Mouse (Mus musculus) left cerebral cortex, adult 9 months (tissue): ENCODE results near the gene Nrp2.

Source experiments
- DNase-seq, 2 experiments: peaks; one replicate each; pipeline ENCODE4 v3.0.0; 2022; ENCODE audit warnings: low spot score in 2 of 2

The Nrp2 gene

GRCm38 (mm10) chr1:62820170-62820569 is 117.1 kb downstream of the Nrp2 start:
- DNase-seq, result no peak

- no peak for DNase-seq
Observed at GRCm38 (mm10) chr1:62821509-62822398, 118.7 kb downstream of the Nrp2 start.

GRCm38 (mm10) chr1:62823549-62824195 is 120.6 kb downstream of the Nrp2 start:
- DNase-seq, result no peak

- no peak for DNase-seq
Observed at GRCm38 (mm10) chr1:62825822-62826765, 123.0 kb downstream of the Nrp2 start.

GRCm38 (mm10) chr1:62827316-62827715 is 124.2 kb downstream of the Nrp2 start:
- no peak for DNase-seq

GRCm38 (mm10) chr1:62828156-62828555 is 125.1 kb downstream of the Nrp2 start:
- no peak for DNase-seq

- no peak for DNase-seq
Observed at GRCm38 (mm10) chr1:62829690-62830417, 126.8 kb downstream of the Nrp2 start.

- DNase-seq, result no peak
Observed at GRCm38 (mm10) chr1:62830418-62830769, 127.3 kb downstream of the Nrp2 start.

- no peak for DNase-seq
Observed at GRCm38 (mm10) chr1:62831725-62832455, 128.8 kb downstream of the Nrp2 start.

- no peak for DNase-seq
Observed at GRCm38 (mm10) chr1:62833356-62833755, 130.3 kb downstream of the Nrp2 start.

- DNase-seq, result no peak
Observed at GRCm38 (mm10) chr1:62834443-62835185, 131.5 kb downstream of the Nrp2 start.

- DNase-seq, result no peak
Observed at GRCm38 (mm10) chr1:62838083-62838482, 135.0 kb downstream of the Nrp2 start.

- no peak for DNase-seq
Observed at GRCm38 (mm10) chr1:62838631-62839030, 135.5 kb downstream of the Nrp2 start.

GRCm38 (mm10) chr1:62843215-62843614 is 140.1 kb downstream of the Nrp2 start:
- DNase-seq, result no peak

- no peak for DNase-seq
Observed at GRCm38 (mm10) chr1:62850990-62851940, 148.2 kb downstream of the Nrp2 start.

GRCm38 (mm10) chr1:62853362-62853761 is 150.3 kb downstream of the Nrp2 start:
- no peak for DNase-seq

- no peak for DNase-seq
Observed at GRCm38 (mm10) chr1:62853996-62854395, 150.9 kb downstream of the Nrp2 start.

- no peak for DNase-seq
Observed at GRCm38 (mm10) chr1:62859098-62859497, 156.0 kb downstream of the Nrp2 start.
